Mouse (Mus musculus) olfactory bulb, adult 2 months (tissue): Measurements from ENCODE around the gene Tgoln1.

ENCODE experiments used
- CTCF ChIP-seq: fragments of 200-500 bp; IDR thresholded peaks from 2 replicates; pipeline ENCODE4 v1.5.1; 2012; ENCODE audit warnings: low read depth, mild to moderate bottlenecking, low read length, moderate library complexity; ENCODE audit not compliant: insufficient read depth
- POLR2A ChIP-seq: fragments of 200-500 bp; IDR thresholded peaks from 2 replicates; pipeline ENCODE4 v1.6.1; 2012; ENCODE audit warnings: mild to moderate bottlenecking, low read depth, low read length, moderate library complexity; ENCODE audit not compliant: insufficient read depth

DNA sequence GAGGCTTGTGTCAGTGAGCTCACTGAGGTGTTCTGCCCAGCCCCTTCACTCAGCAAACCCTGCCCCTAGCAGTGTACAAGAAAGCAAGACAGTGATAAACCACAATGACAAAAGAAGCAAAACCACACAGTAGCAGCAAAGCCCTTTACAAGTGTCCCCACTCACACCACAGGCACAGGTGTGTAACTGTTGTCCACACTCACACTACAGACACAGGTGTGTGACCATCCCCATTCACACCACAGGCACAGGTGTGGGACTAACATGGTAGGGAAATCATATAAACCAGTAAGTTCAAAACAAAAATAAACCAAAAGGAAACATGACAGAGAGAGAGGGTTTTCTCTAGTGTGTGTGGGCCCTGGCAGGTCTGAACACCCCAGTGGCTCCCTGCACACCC is 28.5 kb downstream of the Tgoln1 start:
- TF ChIP-seq POLR2A (no peak), CTCF (no peak)
